Mouse (Mus musculus): Measurements from ENCODE around the gene Scaf1. TPM values are rescaled to one million over a fixed set of nuclear protein-coding genes. Genes with fewer than 3 reads are reported as not detected.

The Scaf1 gene
- 56.7 TPM for polyA plus RNA-seq (2012; fragmentation: generic; extraction: Trizol)

GRCm38 (mm10) chr7:45015957-45016612 is at the start of gene Scaf1:
TSS of gene Scaf1 (minus strand) at chr7:45016363.
- Histone ChIP-seq H3K4me3 (peak within 1 kb of the TSS; percentile 71), H3K27me3 (ENCODE audit: control insufficient read depth, insufficient read depth, insufficient read length) (no peaks in the 10 kb centered on the region), H3K4me2 (ENCODE audit: low read depth) (peak within 1 kb of the TSS; percentile 100), H3K36me3 (ENCODE audit: control insufficient read depth, insufficient read depth) (peaks cover 12% of the 10 kb centered on the region), H3ac (ENCODE audit: control insufficient read depth, insufficient read length) (peak within 1 kb of the TSS; percentile 93), H3K79me2 (ENCODE audit: control insufficient read depth, insufficient read depth) (peaks cover 32% of the 10 kb centered on the region)
- TF ChIP-seq TCF12 (IDR thresholded peaks at IDR 0.05; ENCODE audit: insufficient read depth, poor library complexity, severe bottlenecking) (no peak), CEBPB (IDR thresholded peaks at IDR 0.05; ENCODE audit: insufficient read depth, poor library complexity, severe bottlenecking) (no peak), POLR2AphosphoS2 (IDR thresholded peaks at IDR 0.05; ENCODE audit: insufficient read length, low read depth) (peak; percentile 81), TCF3 (IDR thresholded peaks at IDR 0.05; ENCODE audit: insufficient read length, low read depth) (no peak), POLR2A (IDR thresholded peaks at IDR 0.05; ENCODE audit: insufficient read length, low read depth) (no peak), MAX (IDR thresholded peaks at IDR 0.05; ENCODE audit: low read depth) (no peak), E2F4 (IDR thresholded peaks at IDR 0.05; ENCODE audit: insufficient read depth) (peak; percentile 52), SRF (IDR thresholded peaks at IDR 0.05; ENCODE audit: control insufficient read depth, insufficient read length, low read depth) (peak; percentile 29), REST (IDR thresholded peaks at IDR 0.05; ENCODE audit: insufficient read depth, insufficient read length) (no peak), USF1 (IDR thresholded peaks at IDR 0.05; ENCODE audit: low read depth) (peak; percentile 89), MYOD1 (IDR thresholded peaks at IDR 0.05; ENCODE audit: control insufficient read depth in 1 of 3, insufficient read length in 2 of 3, low read depth in 2 of 3) (no peak), MYOG (IDR thresholded peaks at IDR 0.05; ENCODE audit: control insufficient read depth in 1 of 3, insufficient read depth in 1 of 3, insufficient read length in 2 of 3, low read depth in 2 of 3) (no peak)

- Histone ChIP-seq H3K27me3 (ENCODE audit: control insufficient read depth, insufficient read depth, insufficient read length) (no peaks in the 10 kb centered on the region), H3K4me2 (ENCODE audit: low read depth) (peak within 1 kb of the TSS; percentile 80), H3ac (ENCODE audit: control insufficient read depth, insufficient read length) (peak within 1 kb of the TSS; percentile 32), H3K36me3 (ENCODE audit: control insufficient read depth, insufficient read depth) (peaks cover 4% of the 10 kb centered on the region), H3K4me3 (peak within 1 kb of the TSS; percentile 65), H3K79me2 (ENCODE audit: control insufficient read depth, insufficient read depth) (peaks cover 42% of the 10 kb centered on the region)
- TF ChIP-seq E2F4 (IDR thresholded peaks at IDR 0.05; ENCODE audit: insufficient read depth) = no peak
- TF ChIP-seq SRF (IDR thresholded peaks at IDR 0.05; ENCODE audit: control insufficient read depth, insufficient read length, low read depth) = peak; percentile 48
- no peak for TF ChIP-seq REST (IDR thresholded peaks at IDR 0.05; ENCODE audit: insufficient read depth, insufficient read length)
- no peak for TF ChIP-seq MYOD1 (IDR thresholded peaks at IDR 0.05; ENCODE audit: control insufficient read depth in 1 of 3, insufficient read length in 2 of 3, low read depth in 2 of 3)
- TF ChIP-seq TCF12 (IDR thresholded peaks at IDR 0.05; ENCODE audit: insufficient read depth, poor library complexity, severe bottlenecking) = no peak
- TF ChIP-seq MAX (IDR thresholded peaks at IDR 0.05; ENCODE audit: low read depth) = no peak
- no peak for TF ChIP-seq TCF3 (IDR thresholded peaks at IDR 0.05; ENCODE audit: insufficient read length, low read depth)
- no peak for TF ChIP-seq POLR2AphosphoS2 (IDR thresholded peaks at IDR 0.05; ENCODE audit: insufficient read length, low read depth)
- TF ChIP-seq USF1 (IDR thresholded peaks at IDR 0.05; ENCODE audit: low read depth) = no peak
- TF ChIP-seq POLR2A (IDR thresholded peaks at IDR 0.05; ENCODE audit: insufficient read length, low read depth) = peak; percentile 58
- TF ChIP-seq MYOG (IDR thresholded peaks at IDR 0.05; ENCODE audit: control insufficient read depth in 1 of 3, insufficient read depth in 1 of 3, insufficient read length in 2 of 3, low read depth in 2 of 3) = no peak
- no peak for TF ChIP-seq CEBPB (IDR thresholded peaks at IDR 0.05; ENCODE audit: insufficient read depth, poor library complexity, severe bottlenecking)
These were observed 46.2 kb upstream of the Scaf1 start, which contains the start of the genes Nosip and Prrg2 for GRCm38 (mm10) chr7:45062239-45062835. TSS of gene Nosip (plus strand) at chr7:45062429. TSS of gene Prrg2 (minus strand) at chr7:45062677.

GRCm38 (mm10) chr7:45061532-45062075 is 45.4 kb upstream of the Scaf1 start:
- TF ChIP-seq E2F4 (IDR thresholded peaks at IDR 0.05; ENCODE audit: insufficient read depth) (no peak), SRF (IDR thresholded peaks at IDR 0.05; ENCODE audit: control insufficient read depth, insufficient read length, low read depth) (no peak), POLR2A (IDR thresholded peaks at IDR 0.05; ENCODE audit: insufficient read length, low read depth) (no peak), MYOD1 (IDR thresholded peaks at IDR 0.05; ENCODE audit: control insufficient read depth in 1 of 3, insufficient read length in 2 of 3, low read depth in 2 of 3) (no peak), POLR2AphosphoS2 (IDR thresholded peaks at IDR 0.05; ENCODE audit: insufficient read length, low read depth) (no peak), MAX (IDR thresholded peaks at IDR 0.05; ENCODE audit: low read depth) (no peak), REST (IDR thresholded peaks at IDR 0.05; ENCODE audit: insufficient read depth, insufficient read length) (no peak), USF1 (IDR thresholded peaks at IDR 0.05; ENCODE audit: low read depth) (no peak), TCF12 (IDR thresholded peaks at IDR 0.05; ENCODE audit: insufficient read depth, poor library complexity, severe bottlenecking) (no peak), CEBPB (IDR thresholded peaks at IDR 0.05; ENCODE audit: insufficient read depth, poor library complexity, severe bottlenecking) (no peak), TCF3 (IDR thresholded peaks at IDR 0.05; ENCODE audit: insufficient read length, low read depth) (no peak), MYOG (IDR thresholded peaks at IDR 0.05; ENCODE audit: control insufficient read depth in 1 of 3, insufficient read depth in 1 of 3, insufficient read length in 2 of 3, low read depth in 2 of 3) (no peak)
- H3ac ChIP-seq (ENCODE audit: control insufficient read depth, insufficient read length) = no peak overlapping the region
- H3K79me2 ChIP-seq (ENCODE audit: control insufficient read depth, insufficient read depth) = peaks cover 38% of the 10 kb centered on the region
- peaks cover 4% of the 10 kb centered on the region for H3K36me3 ChIP-seq (ENCODE audit: control insufficient read depth, insufficient read depth)
- H3K4me2 ChIP-seq (ENCODE audit: low read depth) = peak overlapping the region; percentile 80
- no peaks in the 10 kb centered on the region for H3K27me3 ChIP-seq (ENCODE audit: control insufficient read depth, insufficient read depth, insufficient read length)
- peak overlapping the region; percentile 65 for H3K4me3 ChIP-seq

GRCm38 (mm10) chr7:45060632-45061122 is 44.5 kb upstream of the Scaf1 start:
- peak overlapping the region; percentile 65 for H3K4me3 ChIP-seq
- H3K79me2 ChIP-seq (ENCODE audit: control insufficient read depth, insufficient read depth) = peaks cover 28% of the 10 kb centered on the region
- H3K4me2 ChIP-seq (ENCODE audit: low read depth) = no peak overlapping the region
- no peak for TF ChIP-seq TCF3 (IDR thresholded peaks at IDR 0.05; ENCODE audit: insufficient read length, low read depth)
- no peaks in the 10 kb centered on the region for H3K27me3 ChIP-seq (ENCODE audit: control insufficient read depth, insufficient read depth, insufficient read length)
- H3ac ChIP-seq (ENCODE audit: control insufficient read depth, insufficient read length) = no peak overlapping the region
- peaks cover 4% of the 10 kb centered on the region for H3K36me3 ChIP-seq (ENCODE audit: control insufficient read depth, insufficient read depth)

Measured in myocyte (in vitro differentiated cells).